Mouse (Mus musculus): ENCODE results near the gene Mcoln1. TPM values are rescaled to one million over a fixed set of nuclear protein-coding genes. Genes with fewer than 3 reads are reported as not detected.

Mcoln1 gene
- total RNA-seq (2023), result 10 to 100 TPM; 27.4 to 35.4 TPM

GRCm38 (mm10) chr8:3500235-3501090 is at the start of gene Mcoln1:
Mcoln1 (plus strand) TSS chr8:3500457.

GRCm38 (mm10) chr8:3467006-3467885 is 33.0 kb upstream of the Mcoln1 start, which contains the start of gene Pex11g:
Pex11g (minus strand) TSS chr8:3467680.

GRCm38 (mm10) chr8:3470562-3470961 is 29.7 kb upstream of the Mcoln1 start, which contains the start of gene Tex45:
Tex45 (plus strand) TSS chr8:3470862.

GRCm38 (mm10) chr8:3492901-3493844 is 7.1 kb upstream of the Mcoln1 start, which contains the start of gene Zfp358:
Zfp358 (plus strand) TSS chr8:3493138.

GRCm38 (mm10) chr8:3515260-3515671 is 15.0 kb downstream of the Mcoln1 start, which contains the start of gene Pnpla6:
Pnpla6 (plus strand) TSS chr8:3515384.

Other genes starting within 250 kb of the Mcoln1 start
- 10 to 100 TPM; 85.9 TPM for gene Insr, start 220.8 kb upstream of the Mcoln1 start, total RNA-seq (2023)
- gene A430078G23Rik, start 147.0 kb upstream of the Mcoln1 start, total RNA-seq (2023), result 10 to 100 TPM; 92.0 to 94.7 TPM
- gene Arhgef18, start 107.5 kb upstream of the Mcoln1 start, total RNA-seq (2023), result 100 to 1,000 TPM; 102 to 114 TPM
- under 1 TPM; 0.27 to 0.66 TPM for gene Pex11g, start 32.8 kb upstream of the Mcoln1 start, total RNA-seq (2023)
- gene Tex45, start 29.6 kb upstream of the Mcoln1 start, total RNA-seq (2023), result 1 to 10 TPM in 1 of 2 experiments, under 1 TPM in 1; 0.71 to 1.2 TPM
- 1 to 10 TPM; 3.3 to 4.2 TPM for gene Zfp358, start 7.3 kb upstream of the Mcoln1 start, total RNA-seq (2023)
- gene Pnpla6, start 14.9 kb downstream of the Mcoln1 start, total RNA-seq (2023), result 10 to 100 TPM; 21.9 to 29.6 TPM
- gene C330021F23Rik, start 67.5 kb downstream of the Mcoln1 start, total RNA-seq (2023), result not detected
- gene Camsap3, start 86.8 kb downstream of the Mcoln1 start, total RNA-seq (2023), result not detected
- gene Xab2, start 120.9 kb downstream of the Mcoln1 start, total RNA-seq (2023), result 10 to 100 TPM; 41.2 to 47.3 TPM
- gene Pet100, start 121.1 kb downstream of the Mcoln1 start, total RNA-seq (2023), result 100 to 1,000 TPM; 117 to 126 TPM
- gene Pcp2, start 125.1 kb downstream of the Mcoln1 start, total RNA-seq (2023), result not detected
- 100 to 1,000 TPM; 351 TPM for gene Stxbp2, start 130.5 kb downstream of the Mcoln1 start, total RNA-seq (2023)
- 1 to 10 TPM in 1 of 2 experiments, under 1 TPM in 1; 0.71 to 1.1 TPM for gene Retn, start 155.3 kb downstream of the Mcoln1 start, total RNA-seq (2023)
- gene Mcemp1, start 165.3 kb downstream of the Mcoln1 start, total RNA-seq (2023), result 100 to 1,000 TPM; 302 to 336 TPM
- 1 to 10 TPM; 4.4 to 4.5 TPM for gene Fcor, start 171.9 kb downstream of the Mcoln1 start, total RNA-seq (2023)
- gene Trappc5, start 175.8 kb downstream of the Mcoln1 start, total RNA-seq (2023), result 10 to 100 TPM; 11.7 to 15.6 TPM
- under 1 TPM; 0.31 to 0.53 TPM for gene Fcer2a, start 193.7 kb downstream of the Mcoln1 start, total RNA-seq (2023)
- not detected for gene Clec4g, start 220.2 kb downstream of the Mcoln1 start, total RNA-seq (2023)
- gene Cd209a, start 248.5 kb downstream of the Mcoln1 start, total RNA-seq (2023), result 1 to 10 TPM; 5.8 to 9.3 TPM

Measured in neutrophil, adult 59 days (primary cell).